Mouse (Mus musculus): ENCODE results near the gene Lrrc55.

Gene Lrrc55

DNA sequence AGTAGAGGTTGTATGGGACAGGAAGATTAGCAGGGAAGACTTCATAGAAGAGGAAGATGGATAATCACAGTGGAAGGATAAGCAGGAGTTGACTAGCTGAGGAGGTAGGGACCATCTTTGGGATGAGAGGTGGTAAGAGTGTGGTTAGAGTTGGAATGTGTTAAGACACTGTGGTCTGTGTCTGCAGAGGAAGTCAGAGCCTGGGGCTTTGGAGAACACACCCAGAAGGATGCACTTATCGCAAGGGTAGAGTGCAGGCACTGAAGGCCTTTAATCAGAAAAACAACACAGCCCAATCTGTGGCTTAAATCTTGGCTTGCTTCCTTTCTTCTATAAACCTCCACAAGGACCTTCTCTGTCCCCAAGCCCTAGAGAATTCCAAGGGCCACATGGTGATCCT lies 28.7 kb downstream of the Lrrc55 start:
- DNase-seq, result no peak

DNA sequence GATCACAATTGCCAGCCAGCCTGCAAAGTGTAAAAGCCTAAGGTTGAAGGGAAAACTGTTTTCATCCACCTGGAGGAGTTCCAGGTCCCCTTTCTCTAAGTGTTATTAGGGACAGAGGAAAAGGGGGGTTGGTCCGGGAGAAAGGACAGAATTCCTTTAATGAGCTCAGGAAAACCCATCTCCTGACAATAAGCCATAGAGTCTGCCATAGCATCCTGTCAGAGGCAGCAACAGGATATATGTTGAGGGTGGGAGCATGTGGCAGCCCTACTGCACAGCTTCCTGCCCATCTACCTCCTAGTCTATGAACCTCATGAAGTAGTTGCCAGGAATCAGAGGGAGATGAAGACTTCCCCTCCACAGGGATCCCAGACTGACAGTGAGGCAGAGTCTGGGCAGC lies 29.4 kb downstream of the Lrrc55 start:
- DNase-seq, result no peak

DNA sequence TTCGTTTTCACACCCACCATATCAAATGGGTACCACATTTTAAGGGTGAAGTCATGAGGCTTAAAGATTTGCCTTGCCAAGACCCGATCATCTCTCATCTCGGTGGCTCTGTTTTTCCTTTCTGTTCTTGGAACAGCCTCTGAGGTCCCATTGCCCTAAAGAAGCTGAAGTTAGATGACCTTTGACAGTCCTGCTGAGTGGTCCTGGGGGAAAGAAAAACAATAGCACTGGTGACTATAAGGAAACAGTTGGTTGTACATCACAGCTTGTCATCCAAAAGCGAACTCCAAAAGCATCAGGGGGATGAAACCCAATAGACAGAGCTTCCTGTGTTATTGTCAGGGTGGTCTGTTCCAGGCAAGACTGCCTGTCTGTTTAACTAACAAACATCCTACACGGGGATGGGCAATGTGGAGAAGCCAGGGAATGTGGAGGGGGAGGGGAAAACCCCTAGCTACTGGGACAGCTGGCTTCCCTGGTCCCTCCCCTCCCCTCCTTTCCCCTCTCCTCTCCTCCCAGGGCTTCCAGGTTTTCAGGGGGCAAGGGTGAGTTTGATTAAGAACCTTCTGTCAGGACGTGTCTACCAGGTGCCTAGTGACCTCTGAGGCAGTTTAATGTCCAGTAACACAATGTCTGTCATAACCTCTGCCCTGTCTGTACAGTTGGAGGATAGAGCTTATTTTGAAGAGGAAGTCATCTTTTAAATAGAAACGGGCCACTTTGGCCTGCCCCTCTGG lies 33.5 kb downstream of the Lrrc55 start:
- DNase-seq, result no peak

DNA sequence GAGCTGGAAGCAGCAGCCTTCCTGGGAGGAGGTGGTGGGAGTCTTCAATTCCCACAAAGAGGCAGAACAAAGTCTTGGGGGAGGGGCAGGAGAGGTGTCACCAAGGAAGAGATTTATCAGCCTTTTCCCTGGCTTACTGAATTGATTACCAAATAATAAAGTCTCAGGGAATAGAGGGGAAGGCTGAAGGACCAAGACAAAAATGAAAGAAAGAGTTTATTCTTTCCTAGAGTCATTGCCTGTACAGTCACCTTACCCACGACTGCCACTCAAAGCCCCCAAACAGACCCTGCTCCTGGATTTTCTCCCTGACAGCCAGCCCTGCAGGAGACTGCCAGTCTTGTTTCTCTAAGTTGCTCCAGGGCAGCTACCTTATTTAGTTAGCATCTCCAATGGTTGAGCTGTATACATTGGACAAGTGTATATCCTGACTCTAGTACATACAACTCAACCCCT lies 35.3 kb downstream of the Lrrc55 start:
- DNase-seq, result no peak

DNA sequence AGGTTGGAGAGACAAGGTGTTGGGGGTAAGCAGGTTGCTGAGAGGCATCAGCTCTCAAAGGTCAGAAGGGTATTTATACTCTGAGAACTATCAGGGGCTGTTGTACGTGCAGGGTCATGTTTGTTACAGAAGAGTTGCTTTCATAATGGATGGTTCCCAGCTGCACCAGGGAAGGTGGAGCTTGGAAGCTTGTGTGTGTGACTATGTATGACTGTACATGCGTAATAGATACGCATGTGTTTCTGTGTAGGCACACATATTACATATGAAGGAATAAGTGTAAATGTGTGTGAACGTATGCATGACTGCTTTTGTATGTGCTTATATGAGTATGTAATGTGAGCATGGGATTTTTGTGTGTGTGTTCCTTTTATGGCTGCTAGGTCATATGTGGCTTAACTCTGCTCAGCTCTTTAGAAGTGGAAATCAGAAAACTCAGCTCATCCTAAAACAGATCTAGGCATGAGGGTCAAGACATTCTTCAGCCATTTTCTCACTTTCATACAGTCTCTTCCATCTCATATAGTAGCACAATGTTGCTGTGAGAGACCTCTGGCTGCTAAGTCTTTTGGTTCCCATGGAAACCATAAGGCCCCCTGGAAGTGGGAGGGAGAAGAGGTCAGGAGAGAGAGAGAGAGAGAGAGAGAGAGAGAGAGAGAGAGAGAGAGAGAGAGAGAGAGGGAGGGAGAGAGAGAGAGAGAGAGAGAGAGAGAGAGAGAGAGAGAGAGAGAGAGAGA lies 35.9 kb downstream of the Lrrc55 start:
- no peak for DNase-seq

DNA sequence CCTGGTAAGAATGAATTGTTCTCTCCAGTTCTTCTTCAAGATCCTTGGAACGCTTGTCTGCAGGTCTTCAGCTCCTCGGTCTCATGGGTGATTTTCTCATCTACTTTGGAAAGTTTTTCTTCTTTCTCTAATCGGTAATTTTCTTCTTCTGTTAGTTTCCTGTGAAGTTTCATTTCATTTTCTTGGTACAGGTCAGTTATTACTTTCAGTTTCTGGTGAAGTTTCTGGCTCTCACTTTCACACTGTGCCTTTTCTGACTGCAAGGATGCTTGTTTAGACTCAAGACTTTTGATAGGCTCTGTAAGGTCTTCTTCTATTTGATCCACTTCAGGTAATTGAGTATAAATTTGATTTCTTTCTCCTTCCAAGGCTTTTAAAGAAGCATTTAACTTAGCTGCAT lies 39.6 kb downstream of the Lrrc55 start:
- no peak for DNase-seq

DNA sequence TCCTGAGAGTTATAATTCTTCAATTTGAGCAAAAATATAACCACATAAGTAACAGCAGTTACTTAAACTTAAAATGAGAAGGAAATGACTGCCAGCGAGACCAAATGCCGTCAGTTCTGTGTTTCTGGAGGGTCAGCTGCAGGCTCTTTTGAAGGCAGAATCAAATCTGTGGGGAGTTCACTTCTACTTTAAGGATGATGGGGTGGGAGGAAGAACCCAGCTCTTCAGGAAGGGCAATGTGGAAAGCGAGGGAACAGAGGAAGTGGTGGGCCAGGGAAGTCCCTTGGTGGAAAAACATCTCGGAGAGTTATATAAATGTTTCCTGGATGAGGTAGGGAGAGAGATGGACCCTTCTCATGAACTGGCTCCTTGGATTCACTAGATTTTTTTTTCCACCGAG lies 40.9 kb downstream of the Lrrc55 start:
- no peak for DNase-seq

DNA sequence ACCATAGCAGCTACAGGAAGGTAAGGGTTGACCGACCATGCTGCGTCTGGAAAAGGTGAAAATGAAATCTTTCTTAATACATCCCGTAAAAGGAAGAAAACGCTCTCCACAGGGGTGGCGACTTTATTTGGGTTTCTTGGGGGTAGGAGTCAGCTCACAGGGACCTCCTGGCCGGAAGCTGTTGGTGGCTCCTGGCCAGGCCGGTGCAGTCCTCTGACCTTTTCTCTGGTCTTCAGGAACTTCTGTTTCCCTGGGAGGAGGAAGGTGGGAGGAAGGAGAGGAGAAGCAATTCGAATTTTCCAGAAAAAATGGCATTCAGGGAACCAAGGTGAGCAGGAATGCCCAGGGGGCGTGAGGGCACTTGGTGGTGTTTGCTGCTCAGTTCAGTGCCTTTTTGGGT lies 41.7 kb downstream of the Lrrc55 start:
- no peak for DNase-seq

DNA sequence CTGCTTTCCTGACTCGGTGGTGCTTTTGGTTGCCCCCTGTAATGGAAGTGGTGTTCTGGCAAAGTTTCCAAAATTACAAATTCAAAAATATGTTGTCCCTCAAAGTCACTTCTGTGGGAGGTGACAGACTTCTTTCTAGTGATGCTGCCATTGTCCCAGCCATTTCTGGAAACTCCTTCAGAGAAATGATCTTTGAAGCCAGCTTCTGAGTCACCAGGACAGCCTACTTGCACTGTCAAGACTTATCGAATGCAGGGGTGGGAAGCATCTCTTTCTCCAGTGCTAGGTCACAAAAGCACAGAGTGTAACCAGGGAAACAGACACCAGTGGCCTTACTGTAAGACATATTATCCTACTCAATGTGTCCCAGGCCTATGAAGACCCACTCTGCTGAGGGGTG lies 45.8 kb downstream of the Lrrc55 start:
- DNase-seq, result no peak

DNA sequence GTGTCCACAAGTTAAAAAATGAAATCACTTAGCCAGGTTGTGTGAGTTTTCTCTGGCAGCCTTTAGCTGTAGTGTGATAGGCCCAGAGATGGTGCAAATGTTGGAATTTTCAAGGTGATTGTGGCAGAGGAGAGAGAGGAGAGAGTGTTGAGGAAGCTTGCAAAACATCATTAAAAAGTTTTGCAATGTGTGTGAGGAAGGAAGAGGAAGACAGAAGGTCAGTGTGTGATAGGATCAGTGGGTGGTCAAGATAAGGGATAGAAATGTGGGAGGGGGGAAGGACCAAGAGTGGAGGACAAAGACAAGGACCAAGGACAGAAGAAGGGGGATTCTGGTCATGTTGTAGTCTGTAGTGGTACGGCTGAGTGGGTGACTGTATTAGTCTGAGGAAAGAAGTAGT lies 46.6 kb downstream of the Lrrc55 start:
- DNase-seq, result no peak

DNA sequence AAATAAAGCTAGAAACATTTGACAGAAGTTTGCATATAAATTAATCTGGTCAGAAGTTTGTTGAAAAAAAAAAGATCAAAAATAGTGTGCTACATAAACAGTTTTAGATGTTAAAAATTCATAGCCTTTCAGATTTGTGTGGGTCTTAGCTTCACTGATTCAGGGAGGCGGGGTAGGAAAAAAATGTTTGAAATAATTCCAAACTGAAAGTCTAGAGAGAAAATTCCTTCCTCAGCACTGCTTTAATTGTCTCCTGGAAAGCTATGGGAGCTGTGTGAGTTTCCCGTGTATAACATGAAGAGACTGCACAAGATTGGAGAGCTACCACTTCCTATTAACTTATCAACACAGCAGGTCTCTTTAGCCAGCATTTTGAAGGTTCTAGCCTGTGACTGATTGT lies 49.5 kb downstream of the Lrrc55 start:
- no peak for DNase-seq

DNA sequence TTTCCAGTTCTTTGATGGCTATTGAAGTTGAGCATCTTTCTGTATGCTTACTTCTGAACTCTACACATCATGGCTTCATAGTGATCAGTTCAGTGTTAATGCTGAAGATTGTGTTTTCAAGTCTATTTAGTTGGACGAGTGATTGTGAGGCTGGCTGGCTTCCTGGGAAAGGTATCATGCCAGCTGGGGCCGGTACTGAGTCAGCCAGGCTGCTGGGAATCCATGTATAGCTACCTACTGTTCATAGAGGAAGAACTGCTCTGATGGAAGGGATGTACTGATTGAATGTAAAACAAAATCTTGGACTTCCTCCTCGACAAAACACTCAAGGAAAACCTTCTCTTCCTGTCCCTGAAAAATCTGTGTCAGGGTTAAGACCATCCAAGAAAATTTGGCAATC lies 51.7 kb downstream of the Lrrc55 start:
- no peak for DNase-seq

DNA sequence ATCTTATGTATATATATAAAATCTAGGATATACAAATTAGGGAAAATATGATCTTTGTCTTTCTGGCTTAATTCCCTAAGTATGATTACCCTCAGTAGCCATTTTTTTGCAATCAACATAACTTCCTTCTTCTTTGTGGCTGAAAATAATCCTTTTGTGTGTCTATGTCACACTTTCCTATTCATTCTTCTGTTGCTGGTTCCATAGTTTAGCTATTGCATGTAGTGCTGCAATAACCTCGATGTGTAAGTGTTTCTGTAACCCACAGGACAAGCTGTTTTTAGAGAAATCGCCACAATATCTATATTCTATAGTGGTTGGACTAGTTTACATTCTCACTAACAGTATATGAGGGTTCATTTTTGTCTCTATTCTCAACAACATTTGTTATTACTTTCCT lies 52.1 kb downstream of the Lrrc55 start:
- no peak for DNase-seq

DNA sequence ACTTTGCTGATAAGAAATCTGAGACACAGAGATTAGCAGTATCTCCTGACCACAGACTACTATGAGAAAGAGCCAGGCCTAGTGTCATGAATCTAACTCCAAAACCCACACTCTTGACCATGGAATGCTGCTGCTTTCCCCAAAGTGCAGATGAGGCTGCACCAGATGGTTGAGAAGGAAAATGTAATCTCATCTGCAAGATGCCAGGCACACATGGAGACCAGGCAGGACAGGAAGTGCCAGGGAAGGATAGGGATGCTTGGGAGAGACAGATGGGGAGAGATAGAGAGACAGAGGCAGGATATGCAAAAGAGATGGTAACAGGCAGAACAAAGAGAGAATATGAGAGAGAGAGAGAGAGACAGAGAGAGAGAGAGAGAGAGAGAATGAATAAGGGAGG lies 56.2 kb downstream of the Lrrc55 start:
- no peak for DNase-seq

DNA sequence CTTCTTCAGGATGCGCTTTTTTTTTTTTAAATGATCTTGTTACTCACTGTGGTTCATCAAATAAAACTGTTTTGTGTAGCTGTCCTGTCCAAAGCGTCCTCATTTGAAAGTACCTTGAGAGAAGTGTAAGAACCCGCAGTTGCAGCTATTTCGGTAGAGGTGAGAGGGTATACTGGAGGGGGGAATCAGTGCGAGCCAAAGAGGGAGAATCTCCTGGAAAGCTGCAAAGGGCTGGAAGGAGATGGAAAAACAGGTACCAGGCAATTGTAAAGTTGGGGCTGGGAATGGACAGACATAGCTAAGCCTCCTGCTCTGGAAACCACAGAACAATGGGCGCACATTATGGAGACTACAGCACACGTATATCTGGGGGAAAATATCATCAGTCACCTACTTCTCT lies 57.2 kb downstream of the Lrrc55 start:
- DNase-seq, result no peak

DNA sequence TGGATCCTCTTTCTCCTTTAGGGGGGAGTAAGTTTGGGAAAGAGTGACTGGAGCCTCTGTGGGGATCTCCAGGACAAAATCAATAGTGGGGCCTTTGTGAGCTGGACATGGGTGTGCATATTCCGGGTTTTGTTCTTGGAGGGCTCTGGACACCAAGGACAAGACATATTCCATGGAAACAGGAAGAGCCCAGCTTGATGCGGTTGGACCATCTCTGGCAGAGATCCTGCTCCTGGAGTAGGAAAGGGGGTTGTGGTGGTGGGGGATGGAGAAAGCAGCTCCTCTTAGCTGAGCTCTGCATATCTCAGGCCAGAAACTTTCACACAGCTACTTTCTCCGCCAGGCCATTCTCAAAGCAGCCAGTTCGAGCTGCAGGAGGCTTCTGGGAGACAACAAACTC lies 57.6 kb downstream of the Lrrc55 start:
- DNase-seq, result no peak

DNA sequence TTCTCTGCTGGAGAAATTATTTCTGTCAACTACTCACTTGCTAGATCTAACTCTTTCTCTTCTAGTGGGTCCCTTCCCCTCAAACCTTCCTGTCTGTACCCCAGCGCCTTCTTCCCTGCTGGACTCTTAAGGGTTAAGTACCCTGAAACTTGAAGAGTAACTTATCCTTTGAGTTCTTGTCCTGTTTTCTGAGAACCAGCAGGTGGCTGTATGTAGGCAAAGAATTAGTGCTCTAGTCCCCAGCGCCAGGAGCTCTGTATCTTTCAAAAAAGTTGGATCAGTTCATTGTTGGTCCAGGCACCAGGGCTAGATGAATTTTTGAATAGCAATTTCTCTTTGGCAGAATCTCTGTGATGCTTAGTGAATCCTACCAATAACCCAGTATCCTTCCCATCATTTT lies 58.9 kb downstream of the Lrrc55 start:
- no peak for DNase-seq

DNA sequence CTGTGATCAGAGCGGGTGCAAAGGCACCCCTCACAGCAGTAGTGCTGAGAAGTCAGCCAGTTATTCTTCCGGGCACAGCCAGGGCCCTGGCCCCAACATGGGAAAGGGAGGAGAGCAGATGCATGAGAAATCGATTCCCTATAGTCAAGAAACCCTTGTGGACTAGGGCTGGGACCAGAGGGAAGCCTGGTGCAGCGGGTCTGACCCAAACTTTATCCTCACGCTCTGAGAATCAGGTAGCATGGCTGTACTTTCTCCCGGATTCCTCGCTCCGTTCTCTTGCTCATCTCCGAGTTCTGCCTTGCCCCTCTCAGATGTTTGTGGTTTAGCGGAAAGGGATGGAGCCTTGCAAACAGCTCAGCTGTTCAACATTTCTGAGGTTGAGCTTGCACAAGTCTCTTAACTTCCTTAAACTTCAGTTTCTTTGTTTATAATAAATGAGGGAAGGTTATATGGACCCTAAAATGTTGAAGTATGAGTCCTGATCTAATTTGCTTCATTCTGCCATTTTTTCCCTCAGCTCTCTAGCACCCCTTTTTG lies 59.3 kb downstream of the Lrrc55 start:
- no peak for DNase-seq

DNA sequence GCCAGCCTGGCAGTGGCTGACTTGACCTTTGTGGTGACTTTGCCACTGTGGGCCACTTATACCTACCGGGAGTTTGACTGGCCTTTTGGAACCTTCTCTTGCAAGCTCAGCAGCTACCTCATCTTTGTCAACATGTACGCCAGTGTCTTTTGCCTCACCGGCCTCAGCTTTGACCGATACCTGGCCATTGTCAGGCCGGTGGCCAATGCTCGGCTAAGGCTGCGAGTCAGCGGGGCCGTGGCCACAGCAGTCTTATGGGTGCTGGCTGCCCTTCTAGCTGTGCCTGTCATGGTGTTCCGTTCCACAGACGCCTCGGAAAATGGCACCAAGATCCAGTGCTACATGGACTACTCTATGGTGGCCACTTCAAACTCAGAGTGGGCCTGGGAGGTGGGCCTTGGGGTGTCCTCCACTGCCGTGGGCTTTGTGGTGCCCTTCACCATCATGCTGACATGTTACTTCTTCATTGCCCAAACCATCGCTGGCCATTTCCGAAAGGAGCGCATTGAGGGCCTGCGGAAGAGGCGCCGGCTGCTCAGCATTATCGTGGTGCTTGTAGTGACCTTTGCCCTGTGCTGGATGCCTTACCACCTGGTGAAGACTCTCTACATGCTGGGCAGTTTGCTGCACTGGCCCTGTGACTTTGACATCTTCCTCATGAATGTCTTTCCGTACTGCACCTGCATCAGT lies 60.0 kb downstream of the Lrrc55 start:
- no peak for DNase-seq

DNA sequence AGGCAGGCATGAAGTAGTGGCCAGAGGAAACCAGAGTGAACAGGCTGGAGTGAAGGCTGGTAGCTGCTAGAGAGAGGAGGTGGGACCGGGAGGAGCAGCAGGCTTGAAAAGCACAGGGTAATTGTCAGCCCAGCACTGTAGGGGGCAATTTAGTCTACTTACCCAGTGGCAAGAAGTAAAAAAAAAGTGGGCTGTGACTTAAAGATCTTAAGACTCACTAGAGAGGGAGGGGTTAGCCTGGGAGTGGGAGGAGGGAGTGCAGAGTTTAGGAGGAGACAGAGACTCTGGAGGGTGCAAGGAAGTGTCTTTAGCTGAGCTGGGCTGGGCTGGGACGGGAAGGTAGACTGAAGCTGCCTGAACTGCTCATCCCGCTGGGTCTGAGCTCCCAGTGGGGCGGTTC lies 60.9 kb downstream of the Lrrc55 start, which contains the start of gene Aplnr:
TSS of gene Aplnr (plus strand) at position 137 of the 400 bp plus-strand sequence.
- no peak for DNase-seq

DNA sequence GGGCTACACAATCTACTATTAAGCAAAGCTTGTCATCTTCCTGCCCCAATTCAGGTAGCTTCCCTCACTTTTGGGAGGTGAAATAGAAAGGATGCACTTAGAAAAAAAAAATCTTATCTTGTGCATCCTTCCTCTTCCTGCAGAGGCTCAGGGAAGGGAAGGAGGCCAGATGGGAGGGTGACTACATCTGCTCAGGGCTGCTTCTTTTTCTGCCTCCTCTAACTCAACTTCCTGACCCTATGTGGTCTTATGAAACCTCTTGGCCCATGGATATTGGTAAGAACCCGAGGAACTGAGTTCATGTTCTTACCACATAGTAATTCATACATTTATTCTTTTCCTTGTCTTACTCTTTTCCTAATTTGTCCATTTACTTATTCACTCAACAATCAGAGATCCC lies 61.9 kb downstream of the Lrrc55 start:
- DNase-seq, result no peak

DNA sequence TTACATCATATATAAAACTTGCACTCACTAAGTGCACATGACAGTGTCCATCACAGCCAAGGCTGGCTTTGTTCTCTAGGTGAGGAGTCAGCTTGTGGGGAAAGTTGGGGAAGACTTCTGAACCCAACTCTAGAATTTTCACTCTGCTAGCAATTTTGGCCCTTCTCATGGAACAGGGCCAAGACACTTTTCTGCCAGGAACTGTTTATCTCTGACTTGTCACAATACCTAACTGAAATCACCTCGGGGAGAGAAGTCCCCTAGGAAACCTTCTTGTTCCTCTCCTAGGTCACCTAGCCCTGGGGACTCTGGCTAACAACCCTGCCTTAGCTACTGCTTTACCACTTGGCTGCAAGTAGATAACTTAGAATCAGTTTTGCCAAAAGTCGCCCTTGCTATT lies 64.8 kb downstream of the Lrrc55 start:
- DNase-seq, result no peak

DNA sequence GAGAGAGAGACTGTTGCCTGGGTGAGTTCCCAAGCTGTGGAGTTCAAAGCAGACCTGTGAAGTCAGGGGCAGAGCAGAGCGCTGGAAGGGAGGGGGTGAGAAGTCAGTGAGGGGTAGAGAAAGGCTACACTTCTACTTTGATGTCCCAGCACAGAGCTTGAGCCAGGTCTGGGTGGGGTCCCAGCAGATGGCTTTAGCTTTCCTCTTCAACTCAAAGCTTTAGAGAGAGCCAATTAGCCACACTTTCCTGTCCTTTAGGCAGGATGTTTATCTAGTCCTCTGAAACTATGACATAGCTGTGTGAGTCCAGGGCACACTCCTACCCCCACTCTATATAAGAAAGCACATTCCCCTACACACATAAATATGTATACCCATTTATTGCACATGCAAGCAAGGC lies 65.3 kb downstream of the Lrrc55 start:
- no peak for DNase-seq

DNA sequence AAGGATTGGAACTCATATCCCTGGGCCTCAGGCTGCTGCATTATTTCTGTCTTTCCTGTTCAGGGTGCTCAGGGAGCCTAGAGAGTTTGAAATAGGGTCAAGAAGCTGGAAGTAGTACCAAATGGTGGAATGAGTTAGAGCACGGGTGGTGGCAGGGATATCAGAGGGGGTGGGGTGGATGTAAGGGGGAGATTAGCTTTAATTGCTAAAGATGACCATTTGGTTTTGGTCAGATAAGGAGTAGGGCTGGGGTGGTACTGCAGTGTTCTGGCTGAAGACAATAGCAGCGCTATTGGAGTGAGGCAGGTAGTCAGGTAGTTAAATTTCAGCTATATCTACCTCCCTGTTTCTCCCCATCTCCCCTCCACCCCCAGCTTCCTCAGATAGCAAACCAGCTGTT lies 65.8 kb downstream of the Lrrc55 start:
- DNase-seq, result no peak
